Mouse (Mus musculus) stomach, postnatal 0 days (tissue): ENCODE measurements at regions not wholly inside any gene's neighbourhood (a gene's known extent, or its start where the extent isn't known, plus 50 kb on each side); places are given as distances from the start of the nearest gene placed in this dataset.

Experiments used
- ATAC-seq: fragments of 200-750 bp; cut with Nextera tagmentation; 2 replicates; pipeline ENCODE4 v1.8.0; 2017; ENCODE audit not compliant: low FRiP score, low TSS enrichment
- DNase-seq: peaks from one replicate; pipeline ENCODE4 v3.0.0-alpha.2; 2016; ENCODE audit warnings: low spot score
- H3K27ac ChIP-seq: fragments of 300-500 bp; sonication (generic); replicated peaks from 2 replicates; pipeline ENCODE4 v1.5.1; 2014; ENCODE audit warnings: mild to moderate bottlenecking, control low read depth
- H3K27me3 ChIP-seq: fragments of 300-500 bp; sonication (generic); 2 replicates; pipeline ENCODE4 v1.6.1; 2014; ENCODE audit warnings: low read length; ENCODE audit not compliant: control insufficient read depth, insufficient read depth
- H3K36me3 ChIP-seq: fragments of 300-500 bp; sonication (generic); 2 replicates; pipeline ENCODE4 v1.6.1; 2014; ENCODE audit warnings: low read length, mixed read lengths; ENCODE audit not compliant: control insufficient read depth, insufficient read depth
- H3K4me1 ChIP-seq: fragments of 300-500 bp; sonication (generic); replicated peaks from 2 replicates; pipeline ENCODE4 v1.6.1; 2014; ENCODE audit warnings: antibody characterized with exemption; ENCODE audit not compliant: control insufficient read depth, insufficient read depth
- H3K4me2 ChIP-seq: fragments of 300-500 bp; sonication (generic); replicated peaks from 2 replicates; pipeline ENCODE4 v1.6.1; 2014; ENCODE audit warnings: low read depth, mild to moderate bottlenecking, control low read depth, moderate library complexity
- H3K4me3 ChIP-seq: fragments of 300-500 bp; sonication (generic); 2 replicates; pipeline ENCODE4 v1.5.1; 2014; ENCODE audit warnings: low read depth, low read length, control low read depth
- H3K9ac ChIP-seq: fragments of 300-500 bp; sonication (generic); 2 replicates; pipeline ENCODE4 v1.6.1; 2014; ENCODE audit warnings: mild to moderate bottlenecking, low read length, control low read depth, mixed read lengths
- H3K9me3 ChIP-seq: fragments of 300-500 bp; sonication (generic); 2 replicates; pipeline ENCODE4 v1.6.1; 2016; ENCODE audit warnings: low read length; ENCODE audit not compliant: control insufficient read depth
- CTCF ChIP-seq: IDR thresholded peaks from 2 replicates; pipeline ENCODE4 v1.5.1; 2016; ENCODE audit warnings: antibody characterized with exemption, low read depth, mild to moderate bottlenecking, moderate library complexity
- EP300 ChIP-seq: optimal IDR thresholded peaks from 2 replicates; pipeline ENCODE3; 2016; ENCODE audit warnings: antibody characterized with exemption
- WGBS: fragments of 180-500 bp; shearing (Covaris S2); extraction: QIAGEN DNeasy Blood & Tissue Kit; methylation state at CpG from one replicate; pipeline ENCODE4 v1.1.7; 2014; 5-methylcytosine and 5-hydroxymethylcytosine counted together

DNA sequence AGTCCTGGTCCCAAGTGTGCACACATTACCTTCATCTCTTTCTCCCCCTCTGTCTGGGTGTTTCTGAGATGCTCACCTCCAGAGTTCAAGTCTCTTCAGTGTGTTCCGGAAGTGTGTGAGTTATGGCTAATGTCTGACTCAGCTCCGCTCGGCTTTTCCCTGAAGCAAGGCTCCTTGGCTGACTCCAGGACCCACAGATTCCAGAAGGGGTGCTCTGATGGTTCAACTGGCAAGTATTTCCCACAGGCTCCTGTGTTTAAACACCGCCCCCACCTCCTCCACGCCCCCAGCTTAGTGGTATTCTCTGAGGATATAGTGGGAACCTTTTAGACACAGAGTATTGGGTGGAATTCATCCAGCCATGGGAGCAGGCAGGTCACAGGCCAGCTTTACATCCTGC, 441.8 kb upstream of the Tbx3 start:
- no peak for ATAC-seq
- DNase-seq = no peak
- 69% methylated on average over 5 of the region's 5 CpGs for WGBS
- no peaks in the 10 kb centered on the region for H3K36me3 ChIP-seq
- H3K9ac ChIP-seq = no peak overlapping the region
- no peak overlapping the region for H3K27ac ChIP-seq
- no peak overlapping the region for H3K4me2 ChIP-seq
- no peaks in the 10 kb centered on the region for H3K4me1 ChIP-seq
- no peak overlapping the region for H3K4me3 ChIP-seq
- TF ChIP-seq EP300 (no peak), CTCF (no peak)
- no peaks in the 10 kb centered on the region for H3K9me3 ChIP-seq
- H3K27me3 ChIP-seq = no peaks in the 10 kb centered on the region

DNA sequence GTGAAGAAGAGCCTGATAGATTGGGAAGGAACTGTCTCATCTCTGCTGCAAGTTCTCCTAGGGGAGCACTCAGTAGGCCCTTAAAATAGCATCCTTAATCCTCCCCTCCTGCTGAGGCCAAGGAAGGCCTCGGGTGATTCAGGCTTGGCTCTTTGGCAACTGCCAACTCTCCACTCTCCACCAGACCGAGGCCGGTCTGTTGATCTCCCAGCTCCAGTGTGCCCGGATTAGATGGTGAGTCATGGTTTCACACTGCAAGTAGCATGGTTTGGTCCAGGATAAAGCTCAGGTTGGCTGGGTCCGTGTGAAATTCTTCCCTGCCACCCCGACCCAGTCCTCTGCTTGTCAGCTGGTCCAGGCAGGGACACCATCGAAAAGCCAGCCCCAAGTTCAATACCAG, 437.5 kb upstream of the Tbx3 start:
- H3K4me3 ChIP-seq = no peak overlapping the region
- no peaks in the 10 kb centered on the region for H3K4me1 ChIP-seq
- H3K9ac ChIP-seq = no peak overlapping the region
- H3K4me2 ChIP-seq = no peak overlapping the region
- no peaks in the 10 kb centered on the region for H3K27me3 ChIP-seq
- WGBS = 60% methylated on average over 7 of the region's 7 CpGs
- H3K36me3 ChIP-seq = no peaks in the 10 kb centered on the region
- DNase-seq = no peak
- ATAC-seq = no peak
- H3K9me3 ChIP-seq = no peaks in the 10 kb centered on the region
- no peak overlapping the region for H3K27ac ChIP-seq
- TF ChIP-seq EP300 (no peak), CTCF (no peak)

DNA sequence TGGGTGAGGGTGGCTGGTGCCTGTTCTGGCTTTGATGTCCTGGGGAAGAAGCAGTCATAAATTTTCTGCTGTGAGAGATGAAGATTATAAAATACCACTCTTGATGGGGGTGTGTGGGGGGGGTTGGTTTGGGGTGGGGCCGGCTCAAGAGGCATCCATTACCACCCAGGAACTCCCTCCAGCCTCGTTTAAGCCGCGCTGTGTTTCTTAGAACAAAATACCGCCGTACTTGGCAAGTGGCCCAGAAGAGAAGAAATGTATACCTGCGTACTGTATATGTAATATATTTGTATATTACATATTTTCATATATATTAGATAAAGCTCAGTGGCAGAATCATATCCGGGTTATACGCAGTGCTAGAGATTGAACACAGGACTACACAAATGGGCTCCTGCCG, 434.6 kb upstream of the Tbx3 start:
- DNase-seq (no peak), ATAC-seq (0 out of 2 replicates have a peak, but pooled peaks have one; percentile 4)
- Histone ChIP-seq H3K4me2 (no peak overlapping the region), H3K9me3 (no peaks in the 10 kb centered on the region), H3K9ac (no peak overlapping the region), H3K4me1 (no peaks in the 10 kb centered on the region), H3K27ac (no peak overlapping the region), H3K4me3 (no peak overlapping the region), H3K27me3 (no peaks in the 10 kb centered on the region), H3K36me3 (no peaks in the 10 kb centered on the region)
- WGBS = 60% methylated on average over 10 of the region's 10 CpGs
- TF ChIP-seq EP300 = no peak

DNA sequence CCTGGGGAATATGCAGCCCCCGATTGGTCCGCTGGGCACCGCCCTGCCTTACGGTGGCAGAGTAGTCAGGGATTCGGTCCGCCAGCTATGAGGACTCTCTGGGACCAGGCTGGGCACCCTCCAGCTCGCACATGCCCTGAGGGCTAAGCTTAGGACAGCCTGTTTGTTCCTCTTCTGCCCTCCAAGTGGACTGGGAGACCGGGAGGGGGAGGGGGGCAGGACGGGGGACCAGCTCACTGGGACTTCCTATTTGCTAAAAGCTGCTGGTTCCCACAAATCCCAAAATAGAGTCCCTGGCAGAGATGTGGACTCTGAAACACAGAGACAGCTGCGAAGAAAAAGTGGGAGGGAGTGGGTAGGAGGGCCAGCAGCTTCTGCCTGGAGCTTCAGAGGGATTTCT, 423.6 kb upstream of the Tbx3 start:
- 55% methylated on average over 10 of the region's 10 CpGs for WGBS
- Histone ChIP-seq H3K27ac (no peak overlapping the region), H3K36me3 (no peaks in the 10 kb centered on the region), H3K9ac (no peak overlapping the region), H3K4me3 (no peak overlapping the region), H3K4me2 (no peak overlapping the region), H3K27me3 (no peaks in the 10 kb centered on the region), H3K4me1 (no peaks in the 10 kb centered on the region), H3K9me3 (no peaks in the 10 kb centered on the region)
- TF ChIP-seq EP300 (no peak), CTCF (no peak)
- peak; percentile 49; the same call in 1 of the 2 replicates for ATAC-seq
- DNase-seq = peak; percentile 38

DNA sequence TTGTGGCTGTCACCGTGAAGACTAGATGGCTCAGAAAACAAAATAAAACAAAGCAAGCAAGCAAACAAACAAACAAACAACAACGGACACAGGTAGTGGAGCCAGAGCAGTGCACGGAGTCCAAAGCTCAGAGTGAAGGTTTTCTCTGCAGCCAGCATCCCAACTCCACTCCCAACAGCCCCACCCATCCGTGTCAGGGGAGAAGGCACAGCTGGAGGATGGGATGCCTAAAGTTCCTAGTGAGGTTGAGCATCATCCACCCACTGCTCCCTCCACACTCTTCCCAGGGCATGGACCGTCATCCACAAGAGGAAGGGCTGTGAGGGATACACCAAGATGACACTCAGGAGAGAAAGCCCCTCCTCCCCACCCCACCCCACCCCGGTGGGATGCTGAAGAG, 421.8 kb upstream of the Tbx3 start:
- H3K9me3 ChIP-seq = no peaks in the 10 kb centered on the region
- no peak overlapping the region for H3K27ac ChIP-seq
- DNase-seq (no peak), ATAC-seq (no peak)
- H3K27me3 ChIP-seq = no peaks in the 10 kb centered on the region
- 56% methylated on average over 6 of the region's 6 CpGs for WGBS
- no peaks in the 10 kb centered on the region for H3K4me1 ChIP-seq
- no peak overlapping the region for H3K4me3 ChIP-seq
- H3K4me2 ChIP-seq = no peak overlapping the region
- no peaks in the 10 kb centered on the region for H3K36me3 ChIP-seq
- H3K9ac ChIP-seq = no peak overlapping the region
- no peak for TF ChIP-seq EP300
- TF ChIP-seq CTCF = no peak

DNA sequence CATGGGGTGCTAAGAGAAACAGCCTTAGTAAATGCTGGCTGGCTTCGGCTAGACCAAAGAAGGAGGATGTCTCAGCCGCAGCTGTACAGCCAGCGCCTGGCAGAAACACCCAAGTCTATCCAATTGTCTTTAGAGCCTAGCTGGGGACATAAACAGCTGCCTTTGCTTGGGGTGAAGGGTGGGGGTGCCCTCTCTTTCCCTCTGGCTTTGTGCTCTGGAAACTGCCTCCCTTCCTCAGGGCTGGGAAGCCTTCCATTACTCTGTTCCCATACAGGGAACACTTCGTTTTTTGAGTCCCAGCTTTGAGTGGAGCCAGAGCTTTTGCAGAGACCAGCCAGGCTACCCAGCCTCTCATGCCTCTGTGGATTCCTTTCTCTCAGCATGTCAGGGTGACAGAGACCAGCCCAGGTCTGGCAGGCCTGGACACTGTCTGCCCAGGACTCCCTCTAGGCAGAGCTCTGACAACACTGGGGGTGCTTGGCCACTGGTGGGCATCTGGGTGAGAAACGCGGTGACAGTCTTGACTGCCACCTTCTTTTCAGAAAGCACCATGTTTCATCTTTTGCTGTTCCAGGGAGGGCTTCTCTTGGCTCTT, 421.2 kb upstream of the Tbx3 start:
- Histone ChIP-seq H3K4me2 (no peak overlapping the region), H3K4me3 (no peak overlapping the region), H3K9ac (no peak overlapping the region), H3K27me3 (no peaks in the 10 kb centered on the region), H3K36me3 (no peaks in the 10 kb centered on the region), H3K4me1 (no peaks in the 10 kb centered on the region), H3K9me3 (no peaks in the 10 kb centered on the region), H3K27ac (no peak overlapping the region)
- 61% methylated on average over 6 of the region's 6 CpGs for WGBS
- DNase-seq (peak; percentile 18), ATAC-seq (no peak; the same call in 1 of the 2 replicates)
- TF ChIP-seq CTCF (no peak), EP300 (no peak)
